Mouse (Mus musculus): ENCODE measurements around the gene Dnm3. TPM values are rescaled to one million over a fixed set of nuclear protein-coding genes. Genes with fewer than 3 reads are reported as not detected.

The Dnm3 gene
- 0.63 TPM for polyA plus RNA-seq (2017; shearing (Covaris generic))

GRCm38 (mm10) chr1:162477246-162478209 lies at the start of gene Dnm3:
Gene Dnm3, minus strand, starts transcription at chr1:162478034.

GRCm38 (mm10) chr1:161979536-161979935 lies 498.3 kb downstream of the Dnm3 start, which contains the start of gene 4930558K02Rik:
Gene 4930558K02Rik, minus strand, starts transcription at chr1:161979636.

GRCm38 (mm10) chr1:161968589-161969407 lies 509.0 kb downstream of the Dnm3 start, which contains the start of gene Pigc:
Gene Pigc, plus strand, starts transcription at chr1:161969186.

Other genes starting within 250 kb of the Dnm3 start
- 23.5 TPM for gene Mettl13, start 70.5 kb upstream of the Dnm3 start, polyA plus RNA-seq (2017; shearing (Covaris generic))
- gene Vamp4, start 92.5 kb upstream of the Dnm3 start, polyA plus RNA-seq (2017; shearing (Covaris generic)), result 110 TPM
- gene Myoc, start 161.1 kb upstream of the Dnm3 start, polyA plus RNA-seq (2017; shearing (Covaris generic)), result not detected
- gene Myocos, start 180.2 kb upstream of the Dnm3 start, polyA plus RNA-seq (2017; shearing (Covaris generic)), result not detected

Measured in inflammation-experienced regulatory T-cells, adult 16 weeks (primary cell).